Mouse (Mus musculus) myocyte (in vitro differentiated cells): Measurements from ENCODE around the gene Vti1a. TPM values are rescaled to one million over a fixed set of nuclear protein-coding genes. Genes with fewer than 3 reads are reported as not detected.
A peak's percentile ranks its signal among the peaks of the same experiment; 100 is the strongest.

Source experiments
- H3K27me3 ChIP-seq: one replicate; pipeline ENCODE4 v1.6.1; 2011; ENCODE audit not compliant: control insufficient read depth, insufficient read depth, insufficient read length
- H3K36me3 ChIP-seq: one replicate; pipeline ENCODE4 v1.6.1; 2011; ENCODE audit not compliant: control insufficient read depth, insufficient read depth
- H3K4me2 ChIP-seq: one replicate; pipeline ENCODE4 v1.6.1; 2011; ENCODE audit warnings: low read depth, control low read depth
- H3K4me3 ChIP-seq: one replicate; pipeline ENCODE4 v1.5.1; 2011; ENCODE audit warnings: mild to moderate bottlenecking, control low read depth, moderate library complexity
- H3K79me2 ChIP-seq: one replicate; pipeline ENCODE4 v1.6.1; 2011; ENCODE audit not compliant: control insufficient read depth, insufficient read depth
- H3ac ChIP-seq: one replicate; pipeline ENCODE4 v1.6.1; 2011; ENCODE audit not compliant: control insufficient read depth, insufficient read length
- CEBPB ChIP-seq: IDR thresholded peaks from 2 replicates; pipeline ENCODE4 v1.6.1; 2011; ENCODE audit warnings: mild to moderate bottlenecking, moderate library complexity; ENCODE audit not compliant: poor library complexity, insufficient read depth, severe bottlenecking
- E2F4 ChIP-seq: IDR thresholded peaks from one replicate; pipeline ENCODE4 v1.6.1; 2011; ENCODE audit warnings: mild to moderate bottlenecking, control low read depth, moderate library complexity; ENCODE audit not compliant: insufficient read depth
- MAX ChIP-seq: IDR thresholded peaks from one replicate; pipeline ENCODE4 v1.6.1; 2011; ENCODE audit warnings: low read depth, mild to moderate bottlenecking, control low read depth
- MYOD1 ChIP-seq, 3 experiments: IDR thresholded peaks; one replicate each; pipeline ENCODE4 v1.6.1; 2011; ENCODE audit warnings: control low read depth in 2 of 3, low read depth in 2 of 3, mild to moderate bottlenecking in 2 of 3, moderate library complexity in 1 of 3; ENCODE audit not compliant: insufficient read length in 2 of 3, control insufficient read depth in 1 of 3
- MYOG ChIP-seq, 3 experiments: IDR thresholded peaks; one replicate each; pipeline ENCODE4 v1.6.1; 2011; ENCODE audit warnings: control low read depth in 2 of 3, low read depth in 2 of 3, mild to moderate bottlenecking in 2 of 3; ENCODE audit not compliant: insufficient read length in 2 of 3, control insufficient read depth in 1 of 3, insufficient read depth in 1 of 3
- POLR2A ChIP-seq: IDR thresholded peaks from one replicate; pipeline ENCODE4 v1.6.1; 2011; ENCODE audit warnings: low read depth, mild to moderate bottlenecking, control low read depth, moderate library complexity; ENCODE audit not compliant: insufficient read length
- POLR2AphosphoS2 ChIP-seq: IDR thresholded peaks from one replicate; pipeline ENCODE4 v1.6.1; 2011; ENCODE audit warnings: low read depth, control low read depth; ENCODE audit not compliant: insufficient read length
- REST ChIP-seq: IDR thresholded peaks from one replicate; pipeline ENCODE4 v1.6.1; 2011; ENCODE audit warnings: mild to moderate bottlenecking, control low read depth, moderate library complexity; ENCODE audit not compliant: insufficient read depth, insufficient read length
- SRF ChIP-seq: IDR thresholded peaks from one replicate; pipeline ENCODE4 v1.6.1; 2011; ENCODE audit warnings: low read depth; ENCODE audit not compliant: control insufficient read depth, insufficient read length
- TCF12 ChIP-seq: IDR thresholded peaks from one replicate; pipeline ENCODE4 v1.6.1; 2011; ENCODE audit warnings: mild to moderate bottlenecking, control low read depth; ENCODE audit not compliant: poor library complexity, insufficient read depth, severe bottlenecking
- TCF3 ChIP-seq: IDR thresholded peaks from one replicate; pipeline ENCODE4 v1.6.1; 2011; ENCODE audit warnings: low read depth, control low read depth; ENCODE audit not compliant: insufficient read length
- USF1 ChIP-seq: IDR thresholded peaks from one replicate; pipeline ENCODE4 v1.6.1; 2011; ENCODE audit warnings: low read depth, mild to moderate bottlenecking, control low read depth, moderate library complexity
- polyA plus RNA-seq: library from polyadenylated mRNA; unstranded; fragments of >200 nt; fragmentation: generic; extraction: Trizol; gene quantifications from one replicate; pipeline ENCODE4 v1.2.1, GENCODE M21; 2012; ENCODE audit warnings: missing spikeins

The Vti1a gene
- 10.5 TPM for polyA plus RNA-seq

DNA sequence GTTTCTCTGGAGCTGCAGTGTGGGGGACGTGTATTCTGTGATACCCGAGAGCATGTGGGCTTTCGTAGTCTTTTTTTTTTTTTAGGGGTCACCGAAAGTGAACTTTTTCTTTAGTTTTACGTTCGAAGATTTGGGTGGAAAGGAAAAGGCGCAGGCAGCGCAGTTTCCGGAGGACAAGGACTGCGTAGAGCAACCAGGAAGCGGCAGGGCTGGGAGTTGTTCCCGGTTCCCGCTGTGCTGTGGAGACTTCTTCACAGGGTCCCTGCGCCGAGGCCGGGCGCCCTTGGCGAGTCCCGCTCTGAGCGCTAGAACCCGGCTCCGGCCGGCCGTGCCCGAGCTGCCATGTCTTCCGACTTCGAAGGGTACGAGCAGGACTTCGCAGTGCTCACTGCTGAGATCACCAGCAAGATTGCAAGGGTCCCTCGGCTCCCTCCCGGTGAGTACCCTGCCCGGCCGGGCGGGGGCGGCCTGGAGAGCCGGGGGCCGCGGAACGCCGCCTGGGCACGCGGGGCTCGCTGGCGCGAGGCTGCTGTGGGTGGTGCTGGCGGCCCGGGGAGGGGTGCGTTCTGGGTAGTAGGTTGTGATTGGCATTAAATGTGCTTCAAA lies at the start of gene Vti1a:
Gene Vti1a, plus strand, starts transcription at position 187 of the 606 bp plus-strand sequence.
- Histone ChIP-seq H3K27me3 (no peaks in the 10 kb centered on the region), H3K4me3 (peak within 1 kb of the TSS; percentile 95), H3K79me2 (peaks cover 27% of the 10 kb centered on the region), H3K36me3 (peaks cover 14% of the 10 kb centered on the region), H3K4me2 (peak within 1 kb of the TSS; percentile 88), H3ac (peak within 1 kb of the TSS; percentile 63)
- TF ChIP-seq E2F4 (peak; percentile 34), MAX (no peak), POLR2A (peak; percentile 55)

DNA sequence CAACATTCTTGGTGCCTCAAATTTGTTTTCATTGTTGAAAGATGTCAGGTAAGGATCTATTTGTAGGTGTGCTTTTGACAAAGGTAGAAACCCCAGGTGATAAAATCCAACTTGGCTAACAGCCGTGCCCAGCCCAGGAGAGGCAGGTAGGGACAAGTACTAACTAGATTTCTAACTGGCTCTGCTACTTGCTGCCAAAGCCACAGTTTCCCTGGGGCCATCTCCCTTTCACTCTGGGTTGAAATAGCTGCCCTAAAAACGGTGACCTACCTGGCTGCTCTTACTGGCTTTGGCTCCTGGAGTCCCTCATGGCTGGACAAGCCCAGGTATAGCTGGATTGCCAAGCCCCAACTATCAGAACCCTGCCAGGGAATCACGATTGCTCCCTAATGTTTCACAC lies 49.3 kb upstream of the Vti1a start:
- no peaks in the 10 kb centered on the region for H3K79me2 ChIP-seq
- H3K27me3 ChIP-seq = no peaks in the 10 kb centered on the region
- no peak overlapping the region for H3K4me3 ChIP-seq
- TF ChIP-seq SRF = no peak
- no peak for TF ChIP-seq CEBPB
- no peak for TF ChIP-seq POLR2AphosphoS2
- TF ChIP-seq E2F4 = no peak
- no peaks in the 10 kb centered on the region for H3K36me3 ChIP-seq
- no peak overlapping the region for H3ac ChIP-seq
- no peak overlapping the region for H3K4me2 ChIP-seq

DNA sequence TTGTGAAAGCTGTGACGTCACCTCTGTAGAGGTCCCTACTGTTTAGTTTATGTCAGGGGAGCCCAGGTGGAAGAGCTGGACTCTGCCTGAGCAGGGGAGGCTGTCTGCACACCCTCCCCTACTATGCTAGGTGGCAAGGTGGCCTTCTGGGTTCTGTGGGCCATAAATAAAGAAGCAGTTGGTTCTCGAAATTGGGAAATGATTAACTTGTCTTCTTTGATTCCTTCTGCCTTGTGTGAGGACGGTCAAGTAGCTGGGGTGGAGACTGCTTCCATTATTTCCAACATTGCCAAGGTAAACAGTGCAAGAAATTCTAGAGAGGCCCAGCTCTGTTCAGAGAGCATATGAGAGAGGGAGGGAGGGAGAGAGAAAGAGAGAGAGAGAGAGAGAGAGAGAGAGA lies 47.9 kb upstream of the Vti1a start:
- TF ChIP-seq CEBPB = no peak
- TF ChIP-seq POLR2A = no peak
- no peak for TF ChIP-seq E2F4
- no peak for TF ChIP-seq POLR2AphosphoS2
- TF ChIP-seq TCF12 = no peak
- no peak for TF ChIP-seq TCF3

DNA sequence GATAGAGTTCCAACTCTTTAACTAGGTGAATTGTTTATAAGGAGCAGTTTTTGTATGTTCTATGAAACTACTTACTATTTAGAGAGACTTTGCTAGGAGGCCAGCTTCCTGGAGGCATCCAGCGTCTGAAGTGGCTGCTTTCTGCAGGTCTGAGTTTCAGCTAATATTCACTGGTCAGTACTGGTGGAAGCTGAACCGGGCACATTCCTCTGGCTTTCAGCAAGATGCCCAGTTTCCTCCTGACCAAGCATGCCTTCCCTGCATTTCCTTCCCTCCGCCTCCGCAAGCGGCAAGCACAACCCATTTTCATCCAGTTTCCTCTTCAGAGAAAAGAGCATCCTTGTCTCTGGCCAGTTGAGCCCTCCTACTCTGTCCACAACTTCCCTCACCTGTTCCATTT lies 47.0 kb upstream of the Vti1a start:
- no peak overlapping the region for H3K4me3 ChIP-seq
- H3K36me3 ChIP-seq = no peaks in the 10 kb centered on the region
- TF ChIP-seq E2F4 (no peak), POLR2AphosphoS2 (no peak)
- H3K4me2 ChIP-seq = no peak overlapping the region
- no peaks in the 10 kb centered on the region for H3K27me3 ChIP-seq
- H3K79me2 ChIP-seq = no peaks in the 10 kb centered on the region
- H3ac ChIP-seq = no peak overlapping the region

More for the DNA sequence above, 47.9 kb upstream of the Vti1a start:
- Histone ChIP-seq H3K27me3 (no peaks in the 10 kb centered on the region), H3K4me2 (no peak overlapping the region), H3K4me3 (no peak overlapping the region), H3K36me3 (no peaks in the 10 kb centered on the region), H3ac (no peak overlapping the region), H3K79me2 (no peaks in the 10 kb centered on the region)

DNA sequence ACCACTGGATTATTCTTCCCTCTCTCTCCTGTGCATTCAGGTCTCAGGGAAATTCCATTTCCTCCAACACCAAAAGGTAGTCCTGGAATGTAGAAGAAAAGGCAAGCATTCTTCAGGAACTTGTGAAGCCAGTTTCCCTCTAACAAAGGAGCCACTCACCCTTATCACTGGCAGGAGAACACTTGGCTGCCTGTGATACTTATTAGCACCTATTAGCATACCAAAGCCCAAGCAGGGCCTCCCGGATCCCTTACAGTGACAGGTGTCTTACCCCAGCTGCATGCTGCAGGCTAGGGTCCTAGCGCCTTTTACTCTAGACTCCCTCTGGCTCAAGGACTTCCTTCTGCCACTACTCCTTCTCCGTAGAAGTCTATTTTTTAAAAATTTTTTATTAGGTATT lies 44.6 kb upstream of the Vti1a start:
- H3K4me3 ChIP-seq = no peak overlapping the region
- TF ChIP-seq POLR2AphosphoS2 (no peak), MAX (no peak), TCF3 (no peak), MYOD1 (IDR thresholded peaks at IDR 0.05; ENCODE audit: control insufficient read depth in 1 of 3, insufficient read length in 2 of 3, low read depth in 2 of 3) (no peak), REST (no peak), USF1 (no peak), SRF (no peak), POLR2A (no peak), MYOG (IDR thresholded peaks at IDR 0.05; ENCODE audit: control insufficient read depth in 1 of 3, insufficient read depth in 1 of 3, insufficient read length in 2 of 3, low read depth in 2 of 3) (no peak), TCF12 (no peak), CEBPB (no peak), E2F4 (no peak)
- no peak overlapping the region for H3ac ChIP-seq
- no peak overlapping the region for H3K4me2 ChIP-seq
- no peaks in the 10 kb centered on the region for H3K79me2 ChIP-seq
- H3K27me3 ChIP-seq = no peaks in the 10 kb centered on the region
- no peaks in the 10 kb centered on the region for H3K36me3 ChIP-seq

DNA sequence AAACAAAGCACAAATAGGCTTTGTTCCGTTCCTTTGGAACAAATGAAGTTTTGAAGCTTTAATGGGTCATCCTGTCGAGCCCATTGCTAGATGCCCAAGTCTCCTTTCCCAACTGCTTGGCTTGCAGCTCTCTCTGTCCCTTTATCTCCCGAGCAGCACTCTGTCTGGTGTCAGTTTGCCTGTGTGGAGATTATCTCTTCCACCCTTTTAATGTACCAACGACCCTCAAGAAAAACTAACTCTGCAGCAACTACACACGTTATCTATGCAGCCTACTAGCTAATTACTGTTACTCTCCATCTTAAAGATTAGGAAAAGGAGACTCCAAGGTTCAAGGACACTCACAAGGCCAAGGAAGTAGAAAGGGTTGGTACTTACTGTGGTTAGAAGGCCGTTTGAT lies 42.8 kb upstream of the Vti1a start:
- Histone ChIP-seq H3ac (no peak overlapping the region), H3K79me2 (no peaks in the 10 kb centered on the region), H3K4me3 (no peak overlapping the region), H3K36me3 (no peaks in the 10 kb centered on the region), H3K27me3 (no peaks in the 10 kb centered on the region), H3K4me2 (no peak overlapping the region)
- TF ChIP-seq TCF12 (no peak), POLR2AphosphoS2 (no peak), E2F4 (no peak), REST (no peak)
